ENCODE assay signal across 15 mouse cellular contexts in genomic region chr4:145559505-145560099, GRCm38 (mm10). TPM values are rescaled to one million over a fixed set of nuclear protein-coding genes. Genes with fewer than 3 reads are reported as not detected.
"Had no signal": no experiment of that assay in that cellular context is flagged by ENCODE, and none has a peak within 500 bp of the region (broad histone marks: within the 10 kb centered on the region; RNA-seq: fewer than 3 reads in every experiment).

No protein-coding gene starts in this region.

- H3K4me2 ChIP-seq: liver, embryonic 12.5 days; lung, embryonic 14.5 days; midbrain, embryonic 13.5 days; neural tube, embryonic 13.5 days had no signal

- H3K9ac ChIP-seq: liver, embryonic 12.5 days; lung, embryonic 14.5 days; midbrain, embryonic 13.5 days; neural tube, embryonic 13.5 days had no signal

- H3K27ac ChIP-seq: liver, embryonic 12.5 days; midbrain, embryonic 13.5 days; neural tube, embryonic 13.5 days had no signal

- DNase-seq: kidney, adult 11 months; kidney, postnatal 10 days; left cerebral cortex, postnatal 4 days; lung, embryonic 14.5 days; lung, postnatal 14 days; right cerebral cortex, adult 18-20 months; right cerebral cortex, postnatal 25 days had no signal

- H3K27me3 ChIP-seq: liver, embryonic 12.5 days; midbrain, embryonic 13.5 days; neural tube, embryonic 13.5 days had no signal

- ATAC-seq: liver, embryonic 12.5 days; midbrain, embryonic 13.5 days had no signal

- H3K36me3 ChIP-seq: liver, embryonic 12.5 days; midbrain, embryonic 13.5 days; neural tube, embryonic 13.5 days had no signal

- H3K9me3 ChIP-seq: liver, embryonic 12.5 days had no signal

- H3K4me1 ChIP-seq: liver, embryonic 12.5 days; midbrain, embryonic 13.5 days; neural tube, embryonic 13.5 days had no signal

- H3K4me3 ChIP-seq: liver, embryonic 12.5 days; midbrain, embryonic 13.5 days; neural tube, embryonic 13.5 days had no signal

RNA-seq across cellular contexts. Expression of gene Gm13212, which starts 25.4 kb away (rescaled TPM):
- polyA plus RNA-seq: small intestine, adult 2 months had no signal

RNA-seq across cellular contexts. Expression of gene Zfp990, which starts 49.0 kb away (rescaled TPM):
- total RNA-seq: monocyte, adult 5-6 weeks had no signal
- polyA plus RNA-seq: large intestine, adult 2 months; limb, embryonic 14.5 days; liver, embryonic 16.5 days; midbrain, embryonic 13.5 days; neural tube, embryonic 13.5 days; small intestine, adult 2 months had no signal
